Mouse (Mus musculus): ENCODE measurements at regions not wholly inside any gene's neighbourhood (a gene's known extent, or its start where the extent isn't known, plus 50 kb on each side); places are given as distances from the start of the nearest gene placed in this dataset.
A peak's percentile ranks its signal among the peaks of the same experiment; 100 is the strongest.

DNA sequence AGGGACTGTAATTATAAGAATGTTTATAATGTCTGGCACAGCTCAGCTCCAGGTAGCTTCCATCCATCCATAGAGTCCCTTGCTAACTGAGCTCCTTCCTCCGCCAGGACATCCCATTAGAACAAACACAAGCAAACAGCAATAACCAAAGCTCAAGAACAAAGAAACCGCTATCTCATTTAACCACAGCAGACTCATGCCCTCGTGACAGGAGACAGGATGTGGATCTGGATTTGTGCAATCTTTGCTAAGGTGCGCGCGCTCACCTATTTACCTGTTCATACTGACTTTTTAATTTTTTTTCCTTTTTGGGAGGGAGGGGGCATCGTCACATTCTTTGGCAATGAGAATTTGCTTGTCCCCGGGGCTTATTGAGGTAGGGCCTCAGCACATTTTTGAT, 71.3 kb upstream of the Slc38a2 start:
- peak; percentile 80 for DNase-seq (ENCODE audit: low read depth)

DNA sequence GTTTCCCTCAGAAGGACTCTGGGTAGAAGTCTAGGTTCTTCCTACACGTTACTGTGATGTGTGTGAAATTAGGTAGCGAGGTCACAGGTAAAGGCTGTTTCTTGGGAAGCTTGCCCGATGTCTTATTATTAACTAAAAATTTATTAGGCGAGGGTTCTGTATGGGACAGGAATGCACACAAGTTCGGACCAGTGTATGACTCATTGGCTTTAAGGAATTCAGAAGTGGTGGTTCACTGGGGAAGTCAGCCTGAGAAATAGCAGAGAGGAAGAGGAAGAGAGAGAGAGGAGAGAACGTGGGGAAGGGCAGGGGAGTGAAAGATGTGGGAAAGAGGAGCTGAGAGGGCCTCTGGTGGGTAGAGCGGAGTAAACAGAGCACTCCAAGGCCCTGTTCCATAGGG, 70.8 kb upstream of the Slc38a2 start:
- no peak for DNase-seq (ENCODE audit: low read depth)

DNA sequence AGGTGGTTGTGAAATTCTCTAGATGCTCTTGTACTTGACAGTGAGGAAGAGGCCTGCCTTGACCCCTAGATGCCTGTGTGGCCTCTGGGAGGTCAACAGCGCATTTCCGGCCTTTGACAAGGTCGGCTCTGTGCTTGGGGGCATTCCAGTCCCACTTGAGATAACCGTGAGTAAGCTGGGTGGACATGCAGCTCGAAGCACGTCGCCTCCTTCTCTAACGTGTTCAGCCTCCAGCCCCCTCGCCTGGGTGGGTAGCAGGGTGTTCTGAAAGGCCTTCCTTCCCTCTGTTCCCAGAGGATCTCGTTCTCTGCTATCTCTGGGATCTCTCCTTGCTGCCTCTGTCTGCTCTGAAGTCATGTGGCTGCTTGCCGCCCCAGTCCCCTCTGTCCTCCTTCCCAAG, 70.2 kb upstream of the Slc38a2 start:
- no peak for DNase-seq (ENCODE audit: low read depth)

DNA sequence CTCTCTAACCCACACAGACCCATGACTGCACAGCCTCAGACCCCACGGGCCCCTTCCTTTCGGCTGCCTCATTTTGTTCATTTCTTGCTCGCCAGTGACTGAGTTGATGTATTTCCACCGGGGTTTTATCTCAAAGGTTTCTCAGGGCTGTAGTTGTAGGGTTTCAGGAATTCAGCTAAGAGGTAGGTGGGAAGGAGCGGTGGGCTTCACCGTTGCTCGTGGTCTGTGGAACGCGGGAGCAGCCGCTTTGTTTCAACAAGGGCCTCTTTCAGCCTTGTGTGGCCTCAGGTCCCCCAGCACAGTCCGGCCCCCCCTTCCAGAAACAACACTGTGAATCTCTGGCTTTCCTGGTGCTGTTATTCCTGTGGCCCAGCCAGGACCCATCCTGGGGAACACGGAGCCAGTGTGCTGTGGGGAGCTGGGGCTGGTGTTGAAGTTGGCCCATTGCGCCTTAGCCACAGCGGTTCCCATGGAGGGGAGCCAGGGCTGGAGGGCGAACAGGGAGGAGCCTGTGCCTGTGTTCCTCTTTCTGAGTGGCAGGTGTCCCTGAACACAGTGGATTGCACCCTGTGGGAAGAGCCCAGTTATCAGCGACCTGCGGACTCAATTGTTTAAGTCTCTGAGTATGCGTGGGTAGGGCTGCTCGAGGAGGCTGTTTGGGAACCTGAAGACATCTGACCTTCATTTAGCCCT, 68.9 kb upstream of the Slc38a2 start:
- DNase-seq (ENCODE audit: low read depth) = no peak

DNA sequence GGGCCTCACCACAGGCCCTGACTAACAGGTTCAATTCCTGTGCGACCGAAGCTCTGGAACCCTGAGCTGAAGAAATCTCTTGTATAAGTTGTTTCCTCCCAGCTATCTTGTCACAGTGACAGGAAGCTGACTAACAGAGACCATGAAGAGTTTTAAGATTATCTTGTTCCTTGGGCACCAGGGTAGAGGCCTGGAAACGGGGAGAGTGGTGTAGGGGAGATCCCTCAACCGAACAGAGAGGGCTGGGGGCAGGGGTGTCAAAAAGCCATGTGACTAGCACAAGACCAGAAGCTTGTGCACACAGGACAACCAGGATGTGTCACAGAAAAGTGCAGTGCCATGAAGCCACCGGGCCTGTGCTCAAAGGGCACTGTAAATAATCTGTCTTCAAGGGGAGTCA, 67.7 kb upstream of the Slc38a2 start:
- DNase-seq (ENCODE audit: low read depth) = no peak

DNA sequence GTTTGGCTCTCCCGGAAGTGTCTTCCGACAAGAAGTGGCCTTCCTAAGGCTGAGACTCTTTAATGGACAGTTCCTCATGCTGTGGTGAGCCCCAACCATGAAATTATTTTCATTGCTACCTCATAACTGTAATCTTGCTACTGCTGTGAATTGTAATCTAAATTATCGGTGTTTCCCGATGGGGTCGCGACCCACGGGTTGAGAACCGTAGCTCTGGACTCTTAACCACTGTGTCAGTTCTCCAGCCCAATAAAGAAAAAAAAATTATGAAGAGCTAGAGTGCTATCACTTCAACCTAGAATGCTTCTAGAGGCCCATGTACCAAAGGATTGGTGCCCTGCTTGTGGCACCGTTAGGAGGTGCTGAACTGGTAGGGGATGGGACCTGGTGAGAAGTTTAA, 66.7 kb upstream of the Slc38a2 start:
- no peak for DNase-seq (ENCODE audit: low read depth)

DNA sequence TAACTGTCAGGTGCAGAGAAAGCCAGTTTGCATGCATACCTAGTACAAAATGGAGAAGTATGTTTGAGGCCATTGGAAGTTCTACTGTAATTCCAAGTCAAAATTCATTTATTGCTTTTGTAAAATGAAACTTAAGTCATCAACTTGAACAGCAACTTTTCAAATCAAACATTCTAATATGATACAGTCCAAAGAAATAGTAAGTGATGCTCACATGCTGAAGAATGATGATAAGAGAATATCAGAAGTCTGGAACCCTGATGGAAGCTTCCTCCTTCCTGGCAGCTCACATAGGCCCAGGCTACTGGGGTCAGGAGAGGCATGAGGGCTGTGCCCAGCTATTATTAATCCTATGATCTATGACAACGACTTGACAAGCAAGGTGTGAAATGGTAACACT, 64.1 kb upstream of the Slc38a2 start:
- DNase-seq (ENCODE audit: low read depth) = no peak

DNA sequence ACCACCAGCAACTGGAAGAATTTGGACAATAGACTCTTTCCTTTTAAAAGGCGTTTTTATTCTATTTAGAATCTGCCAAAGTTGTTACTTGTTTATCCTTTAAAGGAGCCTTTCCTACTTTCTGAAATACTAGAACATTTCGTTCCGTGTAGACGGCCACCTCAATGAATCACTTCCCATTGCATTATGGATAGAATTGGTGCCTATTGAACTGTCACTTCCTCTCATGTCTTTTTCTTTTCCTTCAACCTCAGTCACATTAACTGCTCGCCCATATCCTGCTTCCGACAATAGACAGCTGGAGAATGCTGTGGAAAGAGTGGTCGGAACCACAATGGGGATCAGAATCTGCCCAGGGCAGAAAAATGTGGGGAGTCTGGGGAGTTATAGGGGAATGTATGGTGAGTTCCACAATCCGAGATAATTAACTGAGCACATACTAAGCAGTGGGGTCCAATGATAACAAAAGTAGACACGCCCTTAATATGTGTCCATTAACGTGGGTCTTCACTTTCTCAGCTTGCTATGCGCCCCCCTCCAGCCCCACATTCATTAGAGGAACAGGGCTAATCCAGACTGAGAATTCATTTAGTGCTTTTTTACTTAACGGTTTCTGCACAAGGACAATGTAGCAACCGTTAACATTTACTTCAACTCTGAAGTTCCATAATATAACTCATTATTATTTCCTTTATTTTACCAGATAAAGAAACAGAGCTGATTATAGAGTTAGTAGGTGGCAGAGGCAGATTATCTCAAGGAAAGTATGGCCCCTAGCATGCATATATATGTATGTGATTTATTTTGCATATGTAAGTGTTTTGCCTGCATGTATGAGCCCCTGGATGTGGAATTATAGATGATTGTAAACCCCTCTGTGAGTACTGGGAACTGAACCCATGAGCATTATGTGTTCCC, 59.8 kb upstream of the Slc38a2 start:
- DNase-seq (ENCODE audit: low read depth) = no peak

DNA sequence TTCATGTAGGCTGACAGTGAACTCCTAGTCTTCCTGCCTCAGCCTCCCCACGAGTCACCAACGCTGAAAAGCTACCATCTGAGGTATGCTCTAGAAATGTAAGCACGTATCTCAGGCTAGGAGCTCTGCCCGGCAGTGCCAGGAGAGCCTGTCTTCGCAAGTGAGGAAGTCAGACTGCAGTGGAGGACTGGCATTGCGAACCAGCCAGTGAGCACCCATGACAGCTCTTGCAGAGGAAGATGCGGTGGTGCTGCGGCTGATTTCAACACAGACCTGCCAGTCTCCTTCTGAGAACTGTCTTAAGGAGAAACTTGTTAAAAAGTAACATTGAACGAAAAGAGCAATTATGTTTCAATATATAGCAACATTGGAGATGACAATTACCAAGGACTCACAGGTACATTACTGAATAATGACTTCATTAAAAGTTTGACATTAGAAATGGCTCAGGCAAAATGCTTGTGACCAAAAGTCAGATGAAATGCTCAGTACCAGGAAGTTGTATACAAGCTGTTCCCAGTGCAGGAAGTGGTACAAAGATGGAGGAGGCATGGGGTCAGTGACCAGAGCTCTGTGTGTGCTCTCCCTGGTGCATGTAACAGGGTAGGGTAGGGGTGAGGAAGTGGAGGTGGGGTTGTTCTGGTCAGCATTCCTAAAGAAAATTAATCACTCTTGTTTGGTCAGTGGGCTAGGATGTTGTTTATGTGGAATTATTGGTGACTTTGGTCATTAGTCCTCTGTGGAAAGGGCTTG, 58.1 kb upstream of the Slc38a2 start:
- peak; percentile 57 for DNase-seq (ENCODE audit: low read depth)

DNA sequence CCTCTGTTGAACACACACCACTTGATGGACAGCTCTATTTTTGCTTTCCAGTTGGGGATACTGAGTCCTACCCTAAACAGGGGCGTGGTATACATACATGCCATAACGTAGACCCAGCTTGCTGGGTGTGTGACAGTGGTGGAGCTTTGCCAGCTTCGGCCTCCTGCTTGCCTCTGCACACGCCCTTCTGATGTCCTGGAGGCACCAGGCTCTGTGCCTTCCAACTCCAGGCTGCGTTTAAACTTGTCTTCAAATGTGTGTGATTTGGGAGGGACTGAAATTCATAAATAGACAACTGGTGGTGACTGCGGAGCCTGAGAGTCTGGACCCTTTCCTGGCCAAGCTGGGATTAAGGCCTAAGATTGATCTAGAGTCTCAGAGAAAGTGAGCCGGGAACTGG, 56.9 kb upstream of the Slc38a2 start:
- DNase-seq (ENCODE audit: low read depth) = no peak

DNA sequence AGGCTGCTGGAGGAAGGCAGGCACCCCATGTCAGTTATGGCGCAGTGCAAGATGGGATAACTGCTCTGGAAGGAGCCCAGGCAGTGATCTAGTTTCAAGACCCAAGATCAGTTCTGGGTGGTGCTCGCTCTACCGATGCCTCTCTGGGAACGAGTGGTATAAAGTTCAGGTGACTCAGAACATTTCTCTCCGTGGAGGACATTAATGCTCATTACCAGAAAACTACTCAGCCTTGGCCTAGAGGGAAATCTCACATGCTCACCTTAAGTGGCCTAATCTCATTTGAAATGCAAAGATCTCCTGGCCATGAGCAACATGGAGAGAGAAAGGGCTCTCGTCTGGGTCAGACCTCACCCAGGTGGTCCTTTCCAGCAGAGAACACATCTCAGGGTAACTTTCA, 56.4 kb upstream of the Slc38a2 start:
- no peak for DNase-seq (ENCODE audit: low read depth)

DNA sequence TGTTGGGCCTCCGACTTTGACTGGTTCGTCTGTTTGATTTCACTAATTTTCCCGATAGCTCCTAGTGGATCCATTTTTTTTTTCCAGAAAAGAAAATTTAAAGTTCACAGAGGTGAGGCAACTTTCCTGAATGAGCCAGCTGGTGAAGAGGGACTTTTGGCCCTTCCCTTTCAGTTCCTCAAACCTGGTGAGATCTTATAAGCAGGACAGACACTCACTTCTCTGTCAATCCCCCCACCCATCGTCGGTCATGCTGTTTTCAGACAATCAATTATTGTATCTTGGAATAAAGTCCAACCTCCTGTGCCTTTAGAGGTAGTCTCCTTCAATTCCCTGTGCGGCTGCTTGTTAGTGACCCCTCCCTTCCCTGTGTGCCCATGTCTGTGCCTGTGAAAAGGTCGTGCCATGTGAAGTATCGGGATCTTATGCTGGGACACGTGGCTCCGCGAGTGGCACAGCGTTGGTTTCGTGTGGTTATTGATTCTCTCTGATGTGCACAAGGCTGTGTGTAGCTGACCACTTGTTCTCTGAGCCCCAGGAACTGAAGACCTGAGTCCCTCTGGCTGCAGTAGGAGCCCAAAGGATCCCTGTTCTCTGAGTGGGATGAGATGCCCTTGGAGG, 55.9 kb upstream of the Slc38a2 start:
- DNase-seq (ENCODE audit: low read depth) = no peak

DNA sequence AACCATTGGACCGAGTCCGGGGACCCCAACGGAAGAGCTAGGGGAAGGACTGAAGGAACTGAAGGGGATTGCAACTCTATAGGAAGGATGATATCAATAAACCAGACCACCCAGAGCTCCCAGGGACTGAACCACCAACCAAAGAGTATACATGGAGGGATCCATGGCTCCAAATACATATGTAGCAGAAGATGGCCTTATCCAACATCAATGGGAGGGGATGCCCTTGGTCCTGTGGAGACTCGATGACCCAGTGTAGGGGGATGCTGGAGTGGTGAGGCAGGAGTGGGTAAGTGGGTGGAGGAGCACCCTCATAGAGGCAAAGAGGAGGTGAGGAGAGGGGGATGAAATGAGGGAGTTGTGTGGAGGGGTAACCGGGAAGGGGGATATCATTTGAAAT, 54.5 kb upstream of the Slc38a2 start:
- DNase-seq (ENCODE audit: low read depth) = no peak

DNA sequence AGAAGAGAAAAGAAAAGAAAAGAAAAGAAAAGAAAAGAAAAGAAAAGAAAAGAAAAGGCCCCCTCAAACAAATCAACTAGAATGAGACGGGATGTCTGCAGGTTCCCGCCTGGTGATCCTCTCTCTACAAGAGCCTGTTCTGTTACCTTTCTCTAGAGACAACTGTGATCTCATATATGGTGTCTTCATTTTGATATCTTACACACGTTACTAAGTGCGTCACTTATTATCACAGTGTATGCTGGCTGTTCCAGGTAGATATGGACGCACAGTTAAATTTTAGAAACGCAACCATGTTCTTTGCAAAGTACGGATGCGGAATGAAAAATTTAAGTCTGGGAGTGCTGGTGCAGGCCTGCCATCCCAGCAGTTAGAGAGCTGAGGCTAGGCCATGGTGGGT, 53.2 kb upstream of the Slc38a2 start:
- no peak for DNase-seq (ENCODE audit: low read depth)

DNA sequence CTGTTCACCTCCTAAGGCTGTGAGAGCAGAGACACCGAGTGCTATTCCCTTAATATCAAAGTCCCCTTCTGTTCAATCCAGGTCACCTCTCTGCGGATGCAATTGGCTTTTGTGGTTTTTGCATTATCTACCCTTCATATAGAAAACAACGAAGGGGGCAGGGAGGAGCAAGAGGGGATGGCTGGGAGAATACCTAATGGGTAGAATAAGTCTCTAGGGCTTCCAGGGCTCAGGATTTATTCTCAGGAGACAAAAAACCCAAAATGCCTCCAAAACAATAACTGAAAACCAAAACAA, 52.5 kb upstream of the Slc38a2 start:
- no peak for DNase-seq (ENCODE audit: low read depth)

DNA sequence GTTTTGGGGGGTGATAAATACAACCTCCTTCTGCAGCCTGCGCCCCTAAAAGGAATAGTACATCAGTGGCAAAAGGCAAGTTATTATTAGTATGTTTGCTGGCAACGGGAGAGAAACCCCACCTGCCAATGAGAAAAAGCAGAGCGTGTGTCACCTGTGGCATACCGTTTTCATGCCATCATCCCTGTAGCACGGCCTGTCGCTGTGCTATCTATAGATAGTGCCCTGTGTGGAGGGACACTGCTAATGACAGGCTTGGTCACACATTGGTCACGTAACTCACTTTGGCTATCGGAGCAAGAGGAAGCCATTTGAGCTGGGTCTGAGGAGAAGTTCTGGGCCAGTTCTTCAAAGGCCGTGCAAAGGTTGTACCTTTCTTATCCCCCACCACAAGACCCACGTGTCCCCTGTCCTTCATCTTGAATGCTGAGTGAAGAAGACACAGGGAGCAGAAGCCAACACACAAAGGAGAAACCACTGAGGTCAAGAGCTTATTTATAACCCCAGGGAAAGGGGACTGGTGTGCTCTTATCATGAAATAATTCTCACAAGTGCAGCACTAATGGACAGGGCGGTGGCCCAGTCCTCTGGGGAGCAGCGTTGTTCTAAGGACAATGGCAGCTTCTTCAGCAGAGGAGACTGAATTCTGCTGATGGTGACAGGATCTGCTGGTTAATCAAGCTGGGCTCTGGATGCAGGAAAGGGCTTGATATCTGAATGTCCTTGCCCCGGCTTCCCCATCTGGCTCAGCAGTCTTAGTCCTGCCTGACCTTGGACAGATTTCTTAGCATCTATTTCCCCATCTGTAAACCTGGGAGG, 51.9 kb upstream of the Slc38a2 start:
- no peak for DNase-seq (ENCODE audit: low read depth)

DNA sequence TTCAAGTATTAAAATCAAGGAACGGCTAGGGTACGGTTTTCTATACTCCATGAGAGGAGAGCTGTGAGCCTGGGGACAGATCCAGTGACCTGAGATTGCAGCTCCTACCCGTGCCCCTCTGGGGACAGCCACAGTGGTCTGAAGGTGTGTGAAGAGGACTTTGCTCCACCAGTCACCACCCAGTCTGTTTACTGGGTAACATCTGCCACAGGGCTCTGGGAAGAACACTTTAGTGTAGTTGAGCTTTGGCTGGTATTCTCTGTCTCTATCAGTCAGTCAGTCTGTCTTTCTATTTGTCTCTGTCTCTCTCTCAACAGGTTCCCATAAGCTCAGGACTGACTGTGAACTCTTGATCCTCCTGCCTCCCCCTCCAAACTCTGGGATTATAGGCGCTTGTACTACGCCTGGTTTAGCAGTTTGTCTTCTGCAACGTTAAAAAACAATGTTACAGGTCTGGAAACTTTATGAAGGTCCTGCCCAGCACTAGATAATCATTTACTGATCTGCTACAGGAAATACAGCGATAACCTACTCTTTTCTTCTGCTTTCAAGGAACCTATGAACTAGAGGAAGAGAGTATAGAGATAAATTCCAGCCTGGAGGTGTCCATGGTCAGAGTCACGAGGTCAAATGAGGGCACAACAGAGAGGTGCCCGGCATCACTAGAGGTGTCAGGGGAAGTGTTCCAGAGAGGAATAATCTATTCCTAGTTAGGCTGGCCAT, 50.2 kb upstream of the Slc38a2 start:
- no peak for DNase-seq (ENCODE audit: low read depth)

All from naive thymus-derived CD4-positive, alpha-beta T cell, adult 2 months (primary cell).